Mouse (Mus musculus) Patski (cell line): ENCODE data around the gene Olfr893. TPM values are rescaled to one million over a fixed set of nuclear protein-coding genes. Genes with fewer than 3 reads are reported as not detected.
"Not testable (repeated sequence)": the region's sequence is repeated elsewhere in the genome, so short reads cannot be mapped to it uniquely, and the experiment has no call there.

Source experiments
- ATAC-seq: fragments of 100-300 bp; one replicate; pipeline ENCODE4 v1.8.0; 2021
- CTCF ChIA-PET: fragments of 350-600 bp; sonication (Branson Sonifier 250); formaldehyde crosslinking; loops from one replicate; lab custom pipeline; 2022; ENCODE audit warnings: inconsistent platforms; lab: Charles Lee
- POLR2A ChIA-PET: fragments of 350-600 bp; sonication (Branson Sonifier 250); formaldehyde crosslinking; loops from one replicate; lab custom pipeline; 2022; ENCODE audit warnings: antibody characterized with exemption, inconsistent platforms; lab: Charles Lee
- DNase-seq: peaks from one replicate; pipeline ENCODE4 v3.0.0-alpha.2; 2011; ENCODE audit warnings: low read depth, low spot score
- H3K27me3 ChIP-seq: fragments of 371-371 bp; one replicate; pipeline ENCODE4 v1.5.1; 2021
- CTCF ChIP-seq: fragments of 100-300 bp; IDR thresholded peaks from one replicate; pipeline ENCODE4 v1.5.1; 2021
- in situ Hi-C: fragments of 300-500 bp; cut with MboI; formaldehyde crosslinking; loops from 3 replicates; pipeline ENCODE4 v1.11.1; 2018; ENCODE audit warnings: low pct_unique_long_range_greater_than_20kb, mixed read lengths
- polyA plus RNA-seq: library from polyadenylated mRNA; unstranded; gene quantifications from one replicate; pipeline ENCODE4 v1.2.3, GENCODE M21; 2021

Olfr893 gene
- polyA plus RNA-seq: not detected

GRCm38 (mm10) chr9:38208065-38208464 is at the start of gene Olfr893:
Gene Olfr893 (plus strand): TSS chr9:38208365.
- no peaks in the 10 kb centered on the region for H3K27me3 ChIP-seq
- no peak for ATAC-seq
- no peak for DNase-seq
- no peak for TF ChIP-seq CTCF
- in situ Hi-C loops: no loop called here
- POLR2A ChIA-PET: no interaction called here
- CTCF ChIA-PET: no interaction called here

GRCm38 (mm10) chr9:38168341-38168740 is 39.8 kb upstream of the Olfr893 start:
- CTCF ChIA-PET, ATAC-seq, POLR2A ChIA-PET, H3K27me3 ChIP-seq, in situ Hi-C loops, DNase-seq: not testable (repeated sequence)

GRCm38 (mm10) chr9:38180721-38181120 is 27.4 kb upstream of the Olfr893 start, which contains the start of gene Olfr891:
Gene Olfr891 (minus strand): TSS chr9:38180821.
- ATAC-seq (no peak), DNase-seq (no peak)
- ChIA-PET POLR2A (no interaction called here), CTCF (no interaction called here)
- in situ Hi-C loops: no loop called here
- TF ChIP-seq CTCF: no peak
- H3K27me3 ChIP-seq: no peaks in the 10 kb centered on the region

GRCm38 (mm10) chr9:38217755-38218154 is 9.6 kb downstream of the Olfr893 start, which contains the start of gene Olfr894:
Gene Olfr894 (plus strand): TSS chr9:38218055.
- DNase-seq (no peak), ATAC-seq (no peak)
- no peak for TF ChIP-seq CTCF
- in situ Hi-C loops: no loop called here
- no peaks in the 10 kb centered on the region for H3K27me3 ChIP-seq
- ChIA-PET CTCF (no interaction called here), POLR2A (no interaction called here)

GRCm38 (mm10) chr9:38252474-38252873 is 44.3 kb downstream of the Olfr893 start, which contains the start of gene Olfr143:
Gene Olfr143 (plus strand): TSS chr9:38252774.
- ChIA-PET POLR2A (no interaction called here), CTCF (no interaction called here)
- no peak for TF ChIP-seq CTCF
- no peaks in the 10 kb centered on the region for H3K27me3 ChIP-seq
- no peak for DNase-seq
- no peak for ATAC-seq
- in situ Hi-C loops: no loop called here

Other genes with a start within 250 kb of the Olfr893 start
- gene Olfr881, start 216.5 kb upstream of the Olfr893 start, polyA plus RNA-seq: not detected
- gene Olfr883, start 182.6 kb upstream of the Olfr893 start, polyA plus RNA-seq: not detected
- not detected for gene Olfr884, start 161.8 kb upstream of the Olfr893 start, polyA plus RNA-seq
- not detected for gene Olfr885, start 147.0 kb upstream of the Olfr893 start, polyA plus RNA-seq
- not detected for gene Olfr887, start 124.3 kb upstream of the Olfr893 start, polyA plus RNA-seq
- gene Olfr888, start 100.2 kb upstream of the Olfr893 start, polyA plus RNA-seq: not detected
- gene Olfr889, start 93.2 kb upstream of the Olfr893 start, polyA plus RNA-seq: 0.05 TPM
- not detected for gene Olfr890, start 65.8 kb upstream of the Olfr893 start, polyA plus RNA-seq
- not detected for gene Olfr891, start 27.5 kb upstream of the Olfr893 start, polyA plus RNA-seq
- gene Olfr894, start 9.7 kb downstream of the Olfr893 start, polyA plus RNA-seq: not detected
- not detected for gene Olfr143, start 44.4 kb downstream of the Olfr893 start, polyA plus RNA-seq
- gene Olfr895, start 59.5 kb downstream of the Olfr893 start, polyA plus RNA-seq: not detected
- not detected for gene Olfr896-ps1, start 82.7 kb downstream of the Olfr893 start, polyA plus RNA-seq
- not detected for gene Olfr25, start 120.7 kb downstream of the Olfr893 start, polyA plus RNA-seq
- not detected for gene Olfr898, start 140.0 kb downstream of the Olfr893 start, polyA plus RNA-seq
- not detected for gene Olfr250, start 158.5 kb downstream of the Olfr893 start, polyA plus RNA-seq
- not detected for gene Olfr251, start 168.7 kb downstream of the Olfr893 start, polyA plus RNA-seq
- not detected for gene Olfr147, start 193.3 kb downstream of the Olfr893 start, polyA plus RNA-seq
- gene Olfr901, start 221.1 kb downstream of the Olfr893 start, polyA plus RNA-seq: not detected
- gene Olfr902, start 239.3 kb downstream of the Olfr893 start, polyA plus RNA-seq: not detected